Mouse (Mus musculus) ES-E14 (cell line): ENCODE measurements around the gene Tbc1d20.

Experiments used
- HCFC1 ChIP-seq: IDR thresholded peaks from 2 replicates; pipeline ENCODE4 v1.6.1; 2012; ENCODE audit warnings: low read length, inconsistent platforms, borderline replicate concordance; ENCODE audit not compliant: insufficient read depth
- ZC3H11A ChIP-seq: IDR thresholded peaks from 2 replicates; pipeline ENCODE4 v1.6.1; 2012; ENCODE audit warnings: low read depth, mild to moderate bottlenecking, inconsistent platforms, low read length, borderline replicate concordance

DNA sequence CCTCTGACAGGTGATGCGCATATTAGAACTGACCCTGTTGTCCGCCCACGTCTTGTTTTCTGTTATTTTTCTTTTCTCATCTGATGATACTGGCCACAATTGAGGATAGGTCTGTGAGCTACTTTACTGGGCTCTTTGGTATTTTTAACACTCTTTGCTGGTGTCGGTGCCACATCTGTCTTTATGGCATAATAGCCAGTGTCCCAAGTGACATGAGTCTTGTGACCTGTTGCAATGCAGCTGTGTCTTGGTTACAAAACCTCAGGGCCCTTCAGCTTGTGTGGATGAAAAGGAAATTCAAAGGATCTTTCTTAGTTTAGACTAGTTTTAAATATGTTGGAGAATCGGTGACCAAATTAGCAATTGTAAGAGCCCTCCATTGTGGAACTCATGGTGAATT is 913 bp downstream of the Tbc1d20 start:
- TF ChIP-seq HCFC1 (no peak), ZC3H11A (no peak)
